Mouse (Mus musculus): Measurements from ENCODE around the gene Psmg3.

GRCm38 (mm10) chr5:139825947-139826346 is 738 bp downstream of the Psmg3 start:
- no peak for TF ChIP-seq POLR2A (IDR thresholded peaks at IDR 0.05; ENCODE audit: low read depth, low read length)
- no peak for TF ChIP-seq CTCF (conservative IDR thresholded peaks at IDR 0.05; ENCODE audit: insufficient read depth, insufficient read length, low read depth, low read length)

Measured in kidney, adult 2 months (tissue).